Mouse (Mus musculus) left cerebral cortex, postnatal 25 days (tissue): ENCODE results near the gene Gpd1. TPM values are rescaled to one million over a fixed set of nuclear protein-coding genes. Genes with fewer than 3 reads are reported as not detected.
"Not testable (repeated sequence)": the region's sequence is repeated elsewhere in the genome, so short reads cannot be mapped to it uniquely, and the experiment has no call there.

ENCODE experiments used
- DNase-seq, 2 experiments: peaks; one replicate each; pipeline ENCODE4 v3.0.0; 2022; ENCODE audit warnings: low spot score in 2 of 2, mixed read lengths in 1 of 2
- intact Hi-C: fragments of 180-260 bp; cut with DNase I; formaldehyde crosslinking; loops from one replicate; pipeline ENCODE4 v1.15.1; 2025
- total RNA-seq, 2 experiments: library from RNA; stranded (reverse); gene quantifications; 2 replicates each; pipeline ENCODE4 v1.2.3; 2021

Gene Gpd1
- total RNA-seq, 2 experiments from 2014 or later: 86.4 to 88.3 TPM

GRCm38 (mm10) chr15:99733186-99733585 lies 15.9 kb downstream of the Gpd1 start:
- intact Hi-C loops: no loop called here
- DNase-seq: no peak

- intact Hi-C loops: no loop called here
- peak; percentile 100 for DNase-seq
Observed at GRCm38 (mm10) chr15:99735631-99736030, 18.3 kb downstream of the Gpd1 start.

GRCm38 (mm10) chr15:99736675-99737074 lies 19.4 kb downstream of the Gpd1 start:
- peak in 1 of 2 experiments; percentile 64 for DNase-seq
- intact Hi-C loops: no loop called here

GRCm38 (mm10) chr15:99740229-99740628 lies 22.9 kb downstream of the Gpd1 start:
- intact Hi-C loops: no loop called here
- DNase-seq: no peak

GRCm38 (mm10) chr15:99754204-99754603 lies 36.9 kb downstream of the Gpd1 start:
- intact Hi-C loops: no loop called here
- DNase-seq: peak in 1 of 2 experiments; percentile 18

- no peak for DNase-seq
- intact Hi-C loops: no loop called here
Observed at GRCm38 (mm10) chr15:99767467-99767866, 50.2 kb downstream of the Gpd1 start.

- no peak for DNase-seq
- intact Hi-C loops: no loop called here
Observed at GRCm38 (mm10) chr15:99768761-99769160, 51.4 kb downstream of the Gpd1 start.

- no peak for DNase-seq
- intact Hi-C loops: loop anchor here (5.0 to 10.0 kb wide), 3 partner anchors 134 to 276 kb away; no protein-coding TSS in a partner anchor
Observed at GRCm38 (mm10) chr15:99771004-99771500, 53.7 kb downstream of the Gpd1 start.

- peak; percentile 56 to 64 for DNase-seq
- intact Hi-C loops: loop anchor here (2.0 to 10.0 kb wide), 4 partner anchors 47 to 277 kb away; partner anchors contain the start of gene Cox14
Observed at GRCm38 (mm10) chr15:99771601-99772276, 54.4 kb downstream of the Gpd1 start.

- intact Hi-C loops: loop anchor here (2.0 to 10.0 kb wide), 4 partner anchors 48 to 278 kb away; partner anchors contain the start of gene Cox14
- peak; percentile 86 to 87 for DNase-seq
Observed at GRCm38 (mm10) chr15:99772277-99772880, 55.1 kb downstream of the Gpd1 start.

- DNase-seq: not testable (repeated sequence)
- intact Hi-C loops: loop anchor here (2.0 to 10.0 kb wide), 4 partner anchors 48 to 278 kb away; partner anchors contain the start of gene Cox14
Observed at GRCm38 (mm10) chr15:99772881-99772924, 55.4 kb downstream of the Gpd1 start, which contains the start of gene Cers5. Gene Cers5, minus strand, starts transcription at chr15:99772885.

GRCm38 (mm10) chr15:99772925-99773324 lies 55.6 kb downstream of the Gpd1 start:
- intact Hi-C loops: loop anchor here (2.0 to 10.0 kb wide), 4 partner anchors 48 to 278 kb away; partner anchors contain the start of gene Cox14

More at GRCm38 (mm10) chr15:99772925-99773324, 55.6 kb downstream of the Gpd1 start:
- DNase-seq: no peak

Other genes starting within 250 kb of the Gpd1 start
- gene Bcdin3d, start 242.8 kb upstream of the Gpd1 start, total RNA-seq: 1 to 10 TPM; 4.6 to 4.9 TPM
- gene Faim2, start 189.3 kb upstream of the Gpd1 start, total RNA-seq: 100 to 1,000 TPM; 318 to 355 TPM
- gene Aqp2, start 138.5 kb upstream of the Gpd1 start, total RNA-seq: not detected
- under 1 TPM; 0.50 to 0.76 TPM for gene Aqp5, start 126.7 kb upstream of the Gpd1 start, total RNA-seq
- gene Aqp6, start 116.1 kb upstream of the Gpd1 start, total RNA-seq: under 1 TPM; 0.48 to 0.62 TPM
- gene Racgap1, start 65.9 kb upstream of the Gpd1 start, total RNA-seq: 1 to 10 TPM; 6.8 to 9.2 TPM
- 10 to 100 TPM; 73.8 to 78.5 TPM for gene Asic1, start 47.1 kb upstream of the Gpd1 start, total RNA-seq
- gene Smarcd1, start 15.4 kb upstream of the Gpd1 start, total RNA-seq: 100 to 1,000 TPM; 159 to 164 TPM
- gene Gm17349, start 12.0 kb upstream of the Gpd1 start, total RNA-seq: 1 to 10 TPM; 7.1 to 7.6 TPM
- 100 to 1,000 TPM; 126 to 128 TPM for gene Cox14, start 8.1 kb downstream of the Gpd1 start, total RNA-seq
- 10 to 100 TPM; 38.8 to 39.6 TPM for gene Cers5, start 55.4 kb downstream of the Gpd1 start, total RNA-seq
- gene Lima1, start 157.9 kb downstream of the Gpd1 start, total RNA-seq: 1 to 10 TPM; 9.1 to 9.3 TPM
- under 1 TPM in 1 of 2 experiments, not detected in 1; 0.05 TPM for gene Fam186a, start 249.5 kb downstream of the Gpd1 start, total RNA-seq